Mouse (Mus musculus): ENCODE data around the gene Rpgrip1l. TPM values are rescaled to one million over a fixed set of nuclear protein-coding genes. Genes with fewer than 3 reads are reported as not detected.

The Rpgrip1l gene
- total and polyA plus RNA-seq, 3 experiments, result 2.1 to 5.0 (median 3.8) TPM

DNA sequence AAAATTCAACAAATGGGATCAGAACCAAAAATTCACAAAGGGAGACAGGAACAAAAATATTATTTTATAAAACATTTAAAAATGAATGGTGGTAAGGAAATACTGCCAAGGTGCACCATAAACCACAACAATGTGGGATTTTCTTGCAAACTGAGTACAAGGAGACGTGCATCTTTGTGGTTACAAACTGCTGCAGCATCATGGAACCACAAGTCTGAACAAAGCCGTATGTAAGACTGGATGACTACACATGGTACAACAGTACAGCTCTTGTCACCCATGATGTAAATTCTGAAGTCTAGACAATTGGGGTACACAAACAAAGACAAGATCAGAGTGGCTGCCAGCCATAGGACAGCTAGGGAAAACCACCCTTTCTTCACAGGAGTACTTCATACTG lies 14.4 kb downstream of the Rpgrip1l start:
- Histone ChIP-seq H3K27ac (ENCODE audit: insufficient read depth, low read depth) (no peak overlapping the region), H3K9ac (ENCODE audit: insufficient read depth, low read depth) (no peak overlapping the region), H3K4me3 (replicated peaks in 1 of 3; ENCODE audit: low read depth in 2 of 3, low read length in 2 of 3, poor library complexity in 1 of 3) (no peak overlapping the region), H3K36me3 (replicated peaks in 1 of 2; ENCODE audit: control insufficient read depth in 1 of 2, insufficient read depth in 1 of 2, low read length in 1 of 2) (peaks cover 10 to 21% of the 10 kb centered on the region in 2 experiments), H3K4me2 (ENCODE audit: insufficient read depth, low read depth, poor library complexity, severe bottlenecking) (no peak overlapping the region), H3K9me3 (replicated peaks; ENCODE audit: low read length) (no peaks in the 10 kb centered on the region), H3K27me3 (replicated peaks) (no peaks in the 10 kb centered on the region), H3K79me2 (replicated peaks; ENCODE audit: control insufficient read depth, extremely low read depth, insufficient read depth, poor library complexity, severe bottlenecking) (no peaks in the 10 kb centered on the region), H3K4me1 (ENCODE audit: control insufficient read depth in 1 of 2, insufficient read depth in 2 of 2) (no peaks in the 10 kb centered on the region)
- dilution Hi-C loops (cut with MboI; ENCODE audit: extremely low pct_ligation_motif_present, extremely low pct_unique_long_range_greater_than_20kb, low sequenced_read_pairs), result no loop called here
- TF ChIP-seq ZKSCAN1 (IDR thresholded peaks at IDR 0.05; ENCODE audit: borderline replicate concordance, low read depth, low read length) (no peak), MAFK (IDR thresholded peaks at IDR 0.05; ENCODE audit: insufficient replicate concordance, low read length) (no peak), NELFE (IDR thresholded peaks at IDR 0.05; ENCODE audit: low read depth, low read length) (no peak), BHLHE40 (IDR thresholded peaks at IDR 0.05; ENCODE audit: low read depth, low read length) (no peak), PAX5 (IDR thresholded peaks at IDR 0.05; ENCODE audit: low read length) (no peak), USF1 (IDR thresholded peaks at IDR 0.05; ENCODE audit: low read depth, low read length) (no peak), RAD21 (IDR thresholded peaks at IDR 0.05; ENCODE audit: low read depth, low read length) (no peak), CTCF (conservative IDR thresholded peaks at IDR 0.05 in 1 of 2, IDR thresholded peaks at IDR 0.05 in 1 of 2; ENCODE audit: low read depth in 2 of 2, low read length in 2 of 2) (no peak), SMC3 (IDR thresholded peaks at IDR 0.05; ENCODE audit: low read depth, low read length) (no peak), E2F4 (IDR thresholded peaks at IDR 0.05; ENCODE audit: insufficient replicate concordance, low read depth, low read length) (no peak), MXI1 (IDR thresholded peaks at IDR 0.05; ENCODE audit: low read depth, low read length) (no peak)
- DNase-seq (ENCODE audit: extremely low read depth), result no peak
- in situ Hi-C loops (cut with MboI; ENCODE audit: low pct_ligation_motif_present, low pct_unique_long_range_greater_than_20kb, low sequenced_read_pairs), result no loop called here

DNA sequence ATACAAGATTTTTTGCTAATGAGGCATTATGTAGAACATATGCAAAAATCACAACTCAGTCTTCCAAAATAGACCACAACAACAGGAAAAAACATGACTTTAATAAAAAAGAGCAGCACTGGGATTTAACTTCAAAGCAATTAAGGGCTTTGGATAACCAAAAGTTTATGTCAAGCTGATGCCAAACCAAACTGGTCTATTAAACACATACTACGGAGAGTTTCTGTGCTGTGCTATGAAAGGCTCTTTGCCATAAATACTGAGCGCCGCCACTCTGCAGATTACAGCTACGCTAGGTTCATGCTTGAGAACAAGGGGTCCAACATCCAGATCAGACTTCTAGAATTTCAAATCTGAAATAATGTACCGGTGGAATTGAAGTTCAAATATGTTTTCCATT lies 17.3 kb downstream of the Rpgrip1l start:
- Histone ChIP-seq H3K27me3 (replicated peaks) (no peaks in the 10 kb centered on the region), H3K9me3 (replicated peaks; ENCODE audit: low read length) (no peaks in the 10 kb centered on the region), H3K9ac (ENCODE audit: insufficient read depth, low read depth) (no peak overlapping the region), H3K36me3 (replicated peaks in 1 of 2; ENCODE audit: control insufficient read depth in 1 of 2, insufficient read depth in 1 of 2, low read length in 1 of 2) (peaks cover 2 to 11% of the 10 kb centered on the region in 2 experiments), H3K79me2 (replicated peaks; ENCODE audit: control insufficient read depth, extremely low read depth, insufficient read depth, poor library complexity, severe bottlenecking) (no peaks in the 10 kb centered on the region), H3K4me3 (replicated peaks in 1 of 3; ENCODE audit: low read depth in 2 of 3, low read length in 2 of 3, poor library complexity in 1 of 3) (no peak overlapping the region), H3K4me2 (ENCODE audit: insufficient read depth, low read depth, poor library complexity, severe bottlenecking) (no peak overlapping the region), H3K4me1 (ENCODE audit: control insufficient read depth in 1 of 2, insufficient read depth in 2 of 2) (no peaks in the 10 kb centered on the region), H3K27ac (ENCODE audit: insufficient read depth, low read depth) (no peak overlapping the region)
- dilution Hi-C loops (cut with MboI; ENCODE audit: extremely low pct_ligation_motif_present, extremely low pct_unique_long_range_greater_than_20kb, low sequenced_read_pairs) (no loop called here), in situ Hi-C loops (cut with MboI; ENCODE audit: low pct_ligation_motif_present, low pct_unique_long_range_greater_than_20kb, low sequenced_read_pairs) (no loop called here)
- TF ChIP-seq RAD21 (IDR thresholded peaks at IDR 0.05; ENCODE audit: low read depth, low read length), result no peak
- no peak for TF ChIP-seq HCFC1 (IDR thresholded peaks at IDR 0.05; ENCODE audit: low read depth, low read length)
- no peak for TF ChIP-seq KAT2A (IDR thresholded peaks at IDR 0.05; ENCODE audit: insufficient replicate concordance, low read length)
- TF ChIP-seq ELF1 (IDR thresholded peaks at IDR 0.05; ENCODE audit: low read depth, low read length), result no peak
- TF ChIP-seq MEF2A (IDR thresholded peaks at IDR 0.05; ENCODE audit: borderline replicate concordance, low read depth, low read length), result no peak
- no peak for TF ChIP-seq CHD2 (IDR thresholded peaks at IDR 0.05; ENCODE audit: low read length)
- no peak for TF ChIP-seq GABPA (IDR thresholded peaks at IDR 0.05; ENCODE audit: insufficient replicate concordance, low read depth, low read length)
- TF ChIP-seq ETS1 (conservative IDR thresholded peaks at IDR 0.05; ENCODE audit: low read depth, low read length), result no peak
- TF ChIP-seq USF2 (conservative IDR thresholded peaks at IDR 0.05; ENCODE audit: low read depth, low read length), result no peak
- no peak for TF ChIP-seq RCOR1 (conservative IDR thresholded peaks at IDR 0.05; ENCODE audit: low read depth, low read length)
- TF ChIP-seq MXI1 (IDR thresholded peaks at IDR 0.05; ENCODE audit: low read depth, low read length), result no peak
- no peak for TF ChIP-seq NRF1 (IDR thresholded peaks at IDR 0.05; ENCODE audit: low read depth, low read length)
- no peak for TF ChIP-seq MAX (IDR thresholded peaks at IDR 0.05; ENCODE audit: low read length)
- no peak for DNase-seq (ENCODE audit: extremely low read depth)

All from CH12.LX (cell line).